Mouse (Mus musculus) myocyte (in vitro differentiated cells): Measurements from ENCODE around the gene Pdzd8.

ENCODE experiments used
- MAX ChIP-seq: IDR thresholded peaks from one replicate; pipeline ENCODE4 v1.6.1; 2011; ENCODE audit warnings: low read depth, mild to moderate bottlenecking, control low read depth
- MYOD1 ChIP-seq, 3 experiments: IDR thresholded peaks; one replicate each; pipeline ENCODE4 v1.6.1; 2011; ENCODE audit warnings: control low read depth in 2 of 3, low read depth in 2 of 3, mild to moderate bottlenecking in 2 of 3, moderate library complexity in 1 of 3; ENCODE audit not compliant: insufficient read length in 2 of 3, control insufficient read depth in 1 of 3
- POLR2A ChIP-seq: IDR thresholded peaks from one replicate; pipeline ENCODE4 v1.6.1; 2011; ENCODE audit warnings: low read depth, mild to moderate bottlenecking, control low read depth, moderate library complexity; ENCODE audit not compliant: insufficient read length
- POLR2AphosphoS2 ChIP-seq: IDR thresholded peaks from one replicate; pipeline ENCODE4 v1.6.1; 2011; ENCODE audit warnings: low read depth, control low read depth; ENCODE audit not compliant: insufficient read length
- REST ChIP-seq: IDR thresholded peaks from one replicate; pipeline ENCODE4 v1.6.1; 2011; ENCODE audit warnings: mild to moderate bottlenecking, control low read depth, moderate library complexity; ENCODE audit not compliant: insufficient read depth, insufficient read length
- TCF12 ChIP-seq: IDR thresholded peaks from one replicate; pipeline ENCODE4 v1.6.1; 2011; ENCODE audit warnings: mild to moderate bottlenecking, control low read depth; ENCODE audit not compliant: poor library complexity, insufficient read depth, severe bottlenecking
- USF1 ChIP-seq: IDR thresholded peaks from one replicate; pipeline ENCODE4 v1.6.1; 2011; ENCODE audit warnings: low read depth, mild to moderate bottlenecking, control low read depth, moderate library complexity

DNA sequence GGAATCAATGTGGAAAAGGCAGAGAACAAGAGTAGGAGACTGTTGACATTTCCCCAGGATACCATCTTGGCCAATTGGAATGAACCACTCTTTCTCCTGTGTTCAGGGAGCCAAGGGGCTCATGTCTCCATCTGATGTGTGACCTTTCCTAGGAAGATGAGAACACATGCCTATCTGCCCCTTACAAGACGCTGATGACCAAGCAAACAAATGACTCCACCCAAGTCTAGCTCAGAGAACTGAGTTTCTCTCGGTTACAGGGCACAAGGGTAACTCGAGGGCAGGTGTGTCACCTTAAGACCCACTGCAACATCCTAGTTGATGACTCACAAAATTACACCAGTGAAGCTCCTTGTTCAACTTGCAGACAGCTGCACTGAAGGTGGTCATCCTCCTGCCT is 18.1 kb upstream of the Pdzd8 start:
- TF ChIP-seq POLR2A (no peak), MAX (no peak), TCF12 (no peak), USF1 (no peak), POLR2AphosphoS2 (no peak), MYOD1 (IDR thresholded peaks at IDR 0.05; ENCODE audit: control insufficient read depth in 1 of 3, insufficient read length in 2 of 3, low read depth in 2 of 3) (no peak), REST (no peak)
